In the genomic region with DNA sequence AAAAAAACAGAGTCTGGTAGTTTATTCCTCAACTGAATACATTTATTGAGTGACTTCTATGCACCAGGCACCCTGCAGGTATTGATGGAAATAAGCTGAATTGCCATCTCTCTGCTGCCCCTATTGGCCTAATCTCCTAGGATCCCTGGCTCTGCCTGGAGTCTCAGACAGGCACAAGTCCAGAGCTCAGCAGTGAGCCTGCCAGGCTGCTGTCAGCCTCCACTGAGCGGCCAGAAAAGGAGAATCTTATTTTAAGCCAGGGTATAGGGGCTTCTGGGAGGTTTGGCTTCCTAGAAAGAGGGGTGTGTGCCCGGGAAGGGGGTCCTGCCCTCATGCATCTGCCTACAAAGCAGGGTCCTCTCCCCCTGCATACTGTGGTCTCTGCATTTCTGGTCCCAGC, we compare ENCODE assay signal across 8 mouse cellular contexts. TPM values are rescaled to one million over a fixed set of nuclear protein-coding genes. Genes with fewer than 3 reads are reported as not detected.
DNase-seq lines count a peak whose midpoint lies in the region; ATAC-seq and TF ChIP-seq lines count a peak whose summit lies in the region.

No protein-coding gene starts in this region.

- TF ChIP-seq POLR2A in heart, adult 2 months (IDR thresholded peaks at IDR 0.05; ENCODE audit: insufficient read depth, low read depth, low read length), result no peak

- DNase-seq in heart, adult 2 months, result peak; percentile 51
- peak; percentile 11 for DNase-seq in cerebellum, adult 11-12 months
- peak; percentile 69 for DNase-seq in gastrocnemius, adult 2 months
- peak; percentile 76 for DNase-seq in kidney, postnatal 14 days
- DNase-seq in lung, postnatal 14 days, result peak; percentile 67
- DNase-seq in spleen, postnatal 4 days (ENCODE audit: low spot score in 2 of 2), result no peak

- no peak overlapping the region for H3K27ac ChIP-seq in heart, adult 2 months
- H3K27ac ChIP-seq in heart, embryonic 11.5 days (ENCODE audit: low read depth, low read length), result no peak overlapping the region
- H3K27ac ChIP-seq in gastrocnemius, adult 2 months, result peak overlapping the region; percentile 90; the same call in 1 of the 2 replicates

- no peaks in the 10 kb centered on the region for H3K79me2 ChIP-seq in heart, adult 2 months (replicated peaks; ENCODE audit: control insufficient read depth, insufficient read depth, low read length)

- H3K36me3 ChIP-seq in heart, adult 2 months (ENCODE audit: control insufficient read depth, insufficient read depth, low read length), result no peaks in the 10 kb centered on the region
- no peaks in the 10 kb centered on the region for H3K36me3 ChIP-seq in heart, embryonic 11.5 days (ENCODE audit: control insufficient read depth, insufficient read depth, low read length)
- no peaks in the 10 kb centered on the region for H3K36me3 ChIP-seq in E14TG2a.4 (ENCODE audit: insufficient read depth, low read length)

- H3K9ac ChIP-seq in heart, adult 2 months (ENCODE audit: low read depth, low read length), result no peak overlapping the region
- no peak overlapping the region for H3K9ac ChIP-seq in heart, embryonic 11.5 days (ENCODE audit: low read depth, low read length)

- peaks cover 2% of the 10 kb centered on the region; the same call in 1 of the 2 replicates for H3K4me1 ChIP-seq in heart, adult 2 months (ENCODE audit: control insufficient read depth, insufficient read depth, low read length)
- H3K4me1 ChIP-seq in heart, embryonic 11.5 days (ENCODE audit: control insufficient read depth, insufficient read depth, low read length), result peaks cover 10% of the 10 kb centered on the region
- peaks cover 8% of the 10 kb centered on the region for H3K4me1 ChIP-seq in E14TG2a.4 (replicated peaks; ENCODE audit: low read depth, low read length)

- H3K4me2 ChIP-seq in heart, embryonic 11.5 days, result no peak overlapping the region

- 23% methylated on average over 2 of the region's 2 CpGs for WGBS in heart, adult 2 months
- WGBS in heart, embryonic 11.5 days (ENCODE audit: insufficient replicate concordance), result 20% methylated on average over 2 of the region's 2 CpGs

- no peaks in the 10 kb centered on the region for H3K27me3 ChIP-seq in heart, adult 2 months (ENCODE audit: control insufficient read depth, insufficient read depth, low read length)
- H3K27me3 ChIP-seq in heart, embryonic 11.5 days (ENCODE audit: control insufficient read depth, insufficient read depth, low read length), result peaks cover 15% of the 10 kb centered on the region
- H3K27me3 ChIP-seq in E14TG2a.4 (ENCODE audit: insufficient read depth, low read length), result peaks cover 47% of the 10 kb centered on the region

- H3K9me3 ChIP-seq in heart, embryonic 11.5 days (replicated peaks; ENCODE audit: control insufficient read depth, low read length), result no peaks in the 10 kb centered on the region
- no peaks in the 10 kb centered on the region for H3K9me3 ChIP-seq in E14TG2a.4 (ENCODE audit: low read length)

- no peak for ATAC-seq in heart, embryonic 11.5 days (replicated peaks; ENCODE audit: insufficient number of reproducible peaks, low FRiP score, low TSS enrichment)

- no peak overlapping the region for H3K4me3 ChIP-seq in heart, adult 2 months
- no peak overlapping the region for H3K4me3 ChIP-seq in heart, embryonic 11.5 days (ENCODE audit: low read depth, low read length)
- no peak overlapping the region for H3K4me3 ChIP-seq in E14TG2a.4 (replicated peaks; ENCODE audit: low read length)
- no peak overlapping the region for H3K4me3 ChIP-seq in gastrocnemius, adult 2 months

- intact Hi-C loops in heart, adult 2 months (cut with DNase I), result loop anchor here (2.0 kb wide), 1 partner anchor 16 kb away; no protein-coding TSS in a partner anchor
- intact Hi-C loops in gastrocnemius, adult 2 months (cut with DNase I), result no loop called here

- TF ChIP-seq CTCF in heart, adult 2 months (IDR thresholded peaks at IDR 0.05), result peak; percentile 67
- TF ChIP-seq CTCF in E14TG2a.4 (conservative IDR thresholded peaks at IDR 0.05; ENCODE audit: low read length), result peak; percentile 8; the same call in 1 of the 2 replicates
- TF ChIP-seq CTCF in gastrocnemius, adult 2 months (IDR thresholded peaks at IDR 0.05), result peak; percentile 59

- TF ChIP-seq EP300 in heart, adult 2 months (IDR thresholded peaks at IDR 0.05; ENCODE audit: insufficient read depth, low read depth, low read length), result no peak

RNA-seq across cellular contexts. Expression of a gene that starts 1.4 kb away (rescaled TPM):
- total RNA-seq in heart, adult 2 months (2021), result 1 to 10 TPM; 1.0 to 1.1 TPM
- polyA plus RNA-seq in heart, adult 2 months (2012; rRNA removed), result 0.43 and 0.44 TPM in 2 replicates
- polyA plus RNA-seq in heart, embryonic 11.5 days (2014; fragmentation: Nextera tagmentation; extraction: Ambion mirVana), result 0.23 and 0.70 TPM in 2 replicates
- total RNA-seq in gastrocnemius, adult 2 months (2021), result 1 to 10 TPM; 2.6 to 2.9 TPM

RNA-seq across cellular contexts. Expression of a gene that starts 31.5 kb away (rescaled TPM):
- 1 to 10 TPM; 1.4 to 1.5 TPM for total RNA-seq in heart, adult 2 months (2021)
- 0.88 and 1.5 TPM in 2 replicates for polyA plus RNA-seq in heart, adult 2 months (2012; rRNA removed)
- polyA plus RNA-seq in heart, embryonic 11.5 days (2014; fragmentation: Nextera tagmentation; extraction: Ambion mirVana), result 2.3 and 3.3 TPM in 2 replicates
- total RNA-seq in gastrocnemius, adult 2 months (2021), result 10 to 100 TPM in 1 of 2 experiments, 1 to 10 TPM in 1; 8.1 to 10.7 TPM

Comparison
In these comparisons a context has a peak if more than half of its experiments do, and no peak if none do; other contexts are left out.
1. DNase-seq: peak in heart, adult 2 months (2 of 2), cerebellum, adult 11-12 months (single experiment), gastrocnemius, adult 2 months (single experiment), kidney, postnatal 14 days (single experiment) and lung, postnatal 14 days (single experiment); none in spleen, postnatal 4 days (0 of 2).
2. CTCF ChIP-seq: peak in every context shown above with its lines; median percentile 67 in heart, adult 2 months; 59 in gastrocnemius, adult 2 months; 8 in E14TG2a.4.